8 mouse cellular contexts compared by ENCODE assay signal in the genomic region with DNA sequence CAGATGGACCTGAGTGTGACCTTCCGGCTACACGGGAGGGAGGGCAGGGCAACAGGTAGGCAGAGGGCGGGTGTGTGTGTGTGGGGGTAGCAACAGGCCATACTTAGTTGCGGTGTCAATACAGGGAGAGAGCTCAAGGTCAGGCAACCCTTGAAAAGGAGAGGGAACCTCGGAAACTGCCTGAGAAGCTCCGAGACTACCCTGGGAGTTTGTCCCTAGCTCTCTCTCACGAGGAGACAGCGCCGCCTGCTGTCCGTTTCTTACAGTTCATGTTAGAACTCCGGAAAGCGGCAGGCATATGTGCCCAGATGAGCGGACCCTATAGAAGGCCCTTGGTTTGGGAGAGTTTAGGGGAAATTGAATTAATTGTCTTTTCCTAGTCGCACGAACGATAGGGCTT. TPM values are rescaled to one million over a fixed set of nuclear protein-coding genes. Genes with fewer than 3 reads are reported as not detected.
DNase-seq lines count a peak whose midpoint lies in the region; ATAC-seq and TF ChIP-seq lines count a peak whose summit lies in the region.

No protein-coding gene starts in this region.

- no peak for TF ChIP-seq POLR2A in limb, embryonic 14.5 days (IDR thresholded peaks at IDR 0.05; ENCODE audit: borderline replicate concordance, extremely low read depth, insufficient read depth, insufficient read length)

- H3K27ac ChIP-seq in embryonic facial prominence, embryonic 11.5 days (replicated peaks; ENCODE audit: low read depth, low read length) = no peak overlapping the region
- no peak overlapping the region for H3K27ac ChIP-seq in heart, embryonic 10.5 days
- H3K27ac ChIP-seq in kidney, embryonic 14.5 days (ENCODE audit: low read depth, low read length) = no peak overlapping the region
- no peak overlapping the region for H3K27ac ChIP-seq in limb, embryonic 14.5 days (replicated peaks; ENCODE audit: low read depth, low read length)

- H3K9me3 ChIP-seq in embryonic facial prominence, embryonic 11.5 days (replicated peaks; ENCODE audit: control insufficient read depth, low read length) = no peaks in the 10 kb centered on the region
- H3K9me3 ChIP-seq in heart, embryonic 10.5 days = no peaks in the 10 kb centered on the region
- H3K9me3 ChIP-seq in kidney, embryonic 14.5 days (ENCODE audit: control insufficient read depth, low read length) = no peaks in the 10 kb centered on the region
- no peaks in the 10 kb centered on the region for H3K9me3 ChIP-seq in limb, embryonic 14.5 days (ENCODE audit: control insufficient read depth, low read length)

- H3K4me1 ChIP-seq in embryonic facial prominence, embryonic 11.5 days (ENCODE audit: control insufficient read depth, insufficient read depth, low read length) = peaks cover 8% of the 10 kb centered on the region
- H3K4me1 ChIP-seq in heart, embryonic 10.5 days = peaks cover 30% of the 10 kb centered on the region
- H3K4me1 ChIP-seq in kidney, embryonic 14.5 days (ENCODE audit: control insufficient read depth, insufficient read depth, low read length) = 0 out of 2 replicates have a peak, but pooled peaks cover 5% of the 10 kb centered on the region
- no peaks in the 10 kb centered on the region for H3K4me1 ChIP-seq in limb, embryonic 14.5 days (ENCODE audit: control insufficient read depth, insufficient read depth, low read length)

- peaks cover 41% of the 10 kb centered on the region for H3K27me3 ChIP-seq in embryonic facial prominence, embryonic 11.5 days (ENCODE audit: control insufficient read depth, insufficient read depth, low read length)
- H3K27me3 ChIP-seq in heart, embryonic 10.5 days (ENCODE audit: insufficient read depth, poor library complexity, severe bottlenecking) = peaks cover 81% of the 10 kb centered on the region
- H3K27me3 ChIP-seq in kidney, embryonic 14.5 days (ENCODE audit: control insufficient read depth, insufficient read depth, low read length) = peaks cover 57% of the 10 kb centered on the region
- peaks cover 56% of the 10 kb centered on the region for H3K27me3 ChIP-seq in limb, embryonic 14.5 days (ENCODE audit: control insufficient read depth, insufficient read depth, low read length)

- ATAC-seq in embryonic facial prominence, embryonic 11.5 days (replicated peaks; ENCODE audit: insufficient number of reproducible peaks, low FRiP score, low TSS enrichment, low read depth) = peak; percentile 58; the same call in 1 of the 2 replicates
- ATAC-seq in kidney, embryonic 14.5 days (ENCODE audit: low FRiP score, low TSS enrichment) = peak; percentile 38
- peak; percentile 81 for ATAC-seq in limb, embryonic 14.5 days (ENCODE audit: low FRiP score, low read depth)
- ATAC-seq in monocyte, adult 5-6 weeks (replicated peaks; ENCODE audit: insufficient number of reproducible peaks, low FRiP score, low TSS enrichment, poor library complexity, severe bottlenecking) = 0 out of 2 replicates have a peak, but pooled peaks have one; percentile 34

- no peaks in the 10 kb centered on the region for H3K36me3 ChIP-seq in embryonic facial prominence, embryonic 11.5 days (replicated peaks; ENCODE audit: control insufficient read depth, insufficient read depth, low read depth, low read length)
- H3K36me3 ChIP-seq in heart, embryonic 10.5 days = peaks cover 15% of the 10 kb centered on the region
- peaks cover 6% of the 10 kb centered on the region for H3K36me3 ChIP-seq in kidney, embryonic 14.5 days (ENCODE audit: control insufficient read depth, insufficient read depth, low read length)
- H3K36me3 ChIP-seq in limb, embryonic 14.5 days (ENCODE audit: control insufficient read depth, insufficient read depth, low read length) = peaks cover 7% of the 10 kb centered on the region

- no peak overlapping the region for H3K4me2 ChIP-seq in embryonic facial prominence, embryonic 11.5 days (ENCODE audit: low read depth, low read length)
- H3K4me2 ChIP-seq in kidney, embryonic 14.5 days (replicated peaks; ENCODE audit: low read depth, low read length) = no peak overlapping the region
- H3K4me2 ChIP-seq in limb, embryonic 14.5 days (replicated peaks; ENCODE audit: low read depth, low read length, severe bottlenecking) = no peak overlapping the region

- H3K9ac ChIP-seq in embryonic facial prominence, embryonic 11.5 days (replicated peaks; ENCODE audit: low read length) = no peak overlapping the region
- no peak overlapping the region for H3K9ac ChIP-seq in kidney, embryonic 14.5 days (ENCODE audit: low read depth, low read length)
- no peak overlapping the region for H3K9ac ChIP-seq in limb, embryonic 14.5 days (ENCODE audit: low read depth, low read length, severe bottlenecking)

- DNase-seq in 3134 (ENCODE audit: extremely low read depth, insufficient read length, low spot score) = peak; percentile 57
- peak; percentile 85 for DNase-seq in adrenal gland, postnatal 25 days
- peak; percentile 95 for DNase-seq in embryonic facial prominence, embryonic 11.5 days (ENCODE audit: low spot score)
- peak; percentile 90 for DNase-seq in heart, embryonic 10.5 days (ENCODE audit: low spot score)
- DNase-seq in limb, embryonic 14.5 days (ENCODE audit: low spot score) = peak; percentile 87
- DNase-seq in spleen, postnatal 4 days (ENCODE audit: low spot score in 2 of 2) = peak; percentile 70 to 90

- 5% methylated on average over 16 of the region's 16 CpGs for WGBS in embryonic facial prominence, embryonic 11.5 days
- WGBS in heart, embryonic 10.5 days = 4% methylated on average over 16 of the region's 16 CpGs
- WGBS in kidney, embryonic 14.5 days = 3% methylated on average over 16 of the region's 16 CpGs
- 4% methylated on average over 16 of the region's 16 CpGs for WGBS in limb, embryonic 14.5 days

- H3K4me3 ChIP-seq in embryonic facial prominence, embryonic 11.5 days (ENCODE audit: low read depth, low read length) = no peak overlapping the region
- peak overlapping the region; percentile 34; the same call in 1 of the 2 replicates for H3K4me3 ChIP-seq in heart, embryonic 10.5 days
- no peak overlapping the region for H3K4me3 ChIP-seq in kidney, embryonic 14.5 days (ENCODE audit: low read length)
- H3K4me3 ChIP-seq in limb, embryonic 14.5 days (replicated peaks; ENCODE audit: low read length) = no peak overlapping the region

RNA-seq across cellular contexts. Expression of a gene that starts 8.4 kb away (rescaled TPM):
- total RNA-seq in adrenal gland, postnatal 25 days (2021) = 0.43 and 0.52 TPM in 2 replicates
- 19.6 and 24.5 TPM in 2 replicates for polyA plus RNA-seq in embryonic facial prominence, embryonic 11.5 days (2014; fragmentation: Nextera tagmentation; extraction: Ambion mirVana)
- 3.1 and 41.3 TPM in 2 replicates for polyA plus RNA-seq in heart, embryonic 10.5 days (2016; fragmentation: Nextera tagmentation; extraction: Ambion mirVana)
- 0.74 and 0.93 TPM in 2 replicates for polyA plus RNA-seq in kidney, embryonic 14.5 days (2014; fragmentation: Nextera tagmentation; extraction: Ambion mirVana)
- polyA plus RNA-seq in limb, embryonic 14.5 days (2012; rRNA removed) = 0.54 and 1.00 TPM in 2 replicates
- polyA plus RNA-seq in limb, embryonic 14.5 days (2014; fragmentation: Nextera tagmentation; extraction: Ambion mirVana) = 0.15 and 0.28 TPM in 2 replicates
- 0.53 TPM in 1 of 3 replicates, not detected in the others for total RNA-seq in monocyte, adult 5-6 weeks (2017)

RNA-seq across cellular contexts. Expression of a gene that starts 15.6 kb away (rescaled TPM):
- total RNA-seq in adrenal gland, postnatal 25 days (2021) = 31.1 and 44.8 TPM in 2 replicates
- polyA plus RNA-seq in embryonic facial prominence, embryonic 11.5 days (2014; fragmentation: Nextera tagmentation; extraction: Ambion mirVana) = 50.0 and 52.5 TPM in 2 replicates
- polyA plus RNA-seq in heart, embryonic 10.5 days (2016; fragmentation: Nextera tagmentation; extraction: Ambion mirVana) = 57.0 and 58.7 TPM in 2 replicates
- 67.0 and 72.8 TPM in 2 replicates for polyA plus RNA-seq in kidney, embryonic 14.5 days (2014; fragmentation: Nextera tagmentation; extraction: Ambion mirVana)
- polyA plus RNA-seq in limb, embryonic 14.5 days (2012; rRNA removed) = 120 and 122 TPM in 2 replicates
- polyA plus RNA-seq in limb, embryonic 14.5 days (2014; fragmentation: Nextera tagmentation; extraction: Ambion mirVana) = 59.9 and 62.8 TPM in 2 replicates
- 11.7 to 18.2 TPM (median 13.1 TPM) in 3 replicates for total RNA-seq in monocyte, adult 5-6 weeks (2017)

RNA-seq across cellular contexts. Expression of a gene that starts 23.3 kb away (rescaled TPM):
- total RNA-seq in adrenal gland, postnatal 25 days (2021) = 2.7 and 3.6 TPM in 2 replicates
- 15.1 and 15.7 TPM in 2 replicates for polyA plus RNA-seq in embryonic facial prominence, embryonic 11.5 days (2014; fragmentation: Nextera tagmentation; extraction: Ambion mirVana)
- polyA plus RNA-seq in heart, embryonic 10.5 days (2016; fragmentation: Nextera tagmentation; extraction: Ambion mirVana) = 12.4 and 14.8 TPM in 2 replicates
- polyA plus RNA-seq in kidney, embryonic 14.5 days (2014; fragmentation: Nextera tagmentation; extraction: Ambion mirVana) = 48.3 and 52.3 TPM in 2 replicates
- polyA plus RNA-seq in limb, embryonic 14.5 days (2012; rRNA removed) = 14.3 and 24.4 TPM in 2 replicates
- polyA plus RNA-seq in limb, embryonic 14.5 days (2014; fragmentation: Nextera tagmentation; extraction: Ambion mirVana) = 9.7 and 12.5 TPM in 2 replicates
- total RNA-seq in monocyte, adult 5-6 weeks (2017) = not detected in 3 replicates

RNA-seq across cellular contexts. Expression of a gene that starts 35.1 kb away (rescaled TPM):
- 0.27 and 0.33 TPM in 2 replicates for total RNA-seq in adrenal gland, postnatal 25 days (2021)
- polyA plus RNA-seq in embryonic facial prominence, embryonic 11.5 days (2014; fragmentation: Nextera tagmentation; extraction: Ambion mirVana) = 4.4 and 4.7 TPM in 2 replicates
- polyA plus RNA-seq in heart, embryonic 10.5 days (2016; fragmentation: Nextera tagmentation; extraction: Ambion mirVana) = 0.53 and 2.0 TPM in 2 replicates
- 6.6 and 7.1 TPM in 2 replicates for polyA plus RNA-seq in kidney, embryonic 14.5 days (2014; fragmentation: Nextera tagmentation; extraction: Ambion mirVana)
- 0.40 and 0.72 TPM in 2 replicates for polyA plus RNA-seq in limb, embryonic 14.5 days (2012; rRNA removed)
- polyA plus RNA-seq in limb, embryonic 14.5 days (2014; fragmentation: Nextera tagmentation; extraction: Ambion mirVana) = 0.18 and 0.28 TPM in 2 replicates
- 0.29 TPM in 1 of 3 replicates, not detected in the others for total RNA-seq in monocyte, adult 5-6 weeks (2017)
